Mouse (Mus musculus): Measurements from ENCODE around the gene Gm15097. TPM values are rescaled to one million over a fixed set of nuclear protein-coding genes. Genes with fewer than 3 reads are reported as not detected.
"Not testable (repeated sequence)": the region's sequence is repeated elsewhere in the genome, so short reads cannot be mapped to it uniquely, and the experiment has no call there.

Gm15097 gene
- total RNA-seq (2014; rRNA removed) (not detected in 2 replicates), polyA plus RNA-seq (2015; fragmentation: Nextera tagmentation; extraction: Ambion mirVana) (not detected in 2 replicates)

- not testable (repeated sequence) for H3K4me3 ChIP-seq (ENCODE audit: low read length); H3K4me1 ChIP-seq (ENCODE audit: insufficient read depth, low read length); H3K9me3 ChIP-seq (ENCODE audit: low read length); ATAC-seq; H3K4me2 ChIP-seq (ENCODE audit: low read depth, low read length); DNase-seq (ENCODE audit: low spot score); H3K36me3 ChIP-seq (ENCODE audit: insufficient read depth, low read length); H3K27ac ChIP-seq; H3K27me3 ChIP-seq (ENCODE audit: insufficient read depth, low read length); H3K9ac ChIP-seq (replicated peaks; ENCODE audit: low read length)
- WGBS = no CpG with 5 or more reads among the region's 6 CpGs
These were observed at the start of gene Gm15097 for GRCm38 (mm10) chrX:149784173-149784572. TSS of gene Gm15097 (plus strand) at chrX:149784473.

GRCm38 (mm10) chrX:149762853-149763252, 21.4 kb upstream of the Gm15097 start:
- H3K9ac ChIP-seq (replicated peaks; ENCODE audit: low read length); ATAC-seq; H3K27ac ChIP-seq; DNase-seq (ENCODE audit: low spot score); H3K4me3 ChIP-seq (ENCODE audit: low read length); H3K4me2 ChIP-seq (ENCODE audit: low read depth, low read length); H3K9me3 ChIP-seq (ENCODE audit: low read length); H3K27me3 ChIP-seq (ENCODE audit: insufficient read depth, low read length); H3K4me1 ChIP-seq (ENCODE audit: insufficient read depth, low read length); H3K36me3 ChIP-seq (ENCODE audit: insufficient read depth, low read length): not testable (repeated sequence)
- TF ChIP-seq CTCF (IDR thresholded peaks at IDR 0.05; ENCODE audit: low read depth) = peak; percentile 31; the same call in 1 of the 2 replicates
- WGBS = 57% methylated on average over 4 of the region's 4 CpGs

- not testable (repeated sequence) for H3K4me1 ChIP-seq (ENCODE audit: insufficient read depth, low read length); H3K9me3 ChIP-seq (ENCODE audit: low read length); H3K4me2 ChIP-seq (ENCODE audit: low read depth, low read length); DNase-seq (ENCODE audit: low spot score); H3K27me3 ChIP-seq (ENCODE audit: insufficient read depth, low read length); H3K4me3 ChIP-seq (ENCODE audit: low read length); ATAC-seq; H3K36me3 ChIP-seq (ENCODE audit: insufficient read depth, low read length); H3K9ac ChIP-seq (replicated peaks; ENCODE audit: low read length); H3K27ac ChIP-seq
- WGBS = 95% methylated on average over 6 of the region's 6 CpGs
These were observed 26.9 kb downstream of the Gm15097 start for GRCm38 (mm10) chrX:149811178-149811577.

Other genes with a start within 250 kb of the Gm15097 start
- not detected in 2 replicates for gene Gm10439, start 189.9 kb upstream of the Gm15097 start, total RNA-seq (2014; rRNA removed)
- not detected in 2 replicates for gene Gm10439, start 189.9 kb upstream of the Gm15097 start, polyA plus RNA-seq (2015; fragmentation: Nextera tagmentation; extraction: Ambion mirVana)
- not detected in 2 replicates for gene Gm15091, start 157.2 kb downstream of the Gm15097 start, total RNA-seq (2014; rRNA removed)
- gene Gm15091, start 157.2 kb downstream of the Gm15097 start, polyA plus RNA-seq (2015; fragmentation: Nextera tagmentation; extraction: Ambion mirVana) = not detected in 2 replicates

Measured in hindbrain, postnatal 0 days (tissue).